Mouse (Mus musculus): Measurements from ENCODE around the gene Syn2.

The Syn2 gene

GRCm38 (mm10) chr6:115245500-115246058 lies 110.9 kb downstream of the Syn2 start:
- DNase-seq (ENCODE audit: low spot score) = no peak

- no peak for DNase-seq (ENCODE audit: low spot score)
These were observed 116.9 kb downstream of the Syn2 start for GRCm38 (mm10) chr6:115251531-115251985.

- no peak for DNase-seq (ENCODE audit: low spot score)
These were observed 117.6 kb downstream of the Syn2 start, which contains the start of gene Timp4 for GRCm38 (mm10) chr6:115252099-115252873. Gene Timp4, minus strand, starts transcription at chr6:115252205.

- DNase-seq (ENCODE audit: low spot score) = no peak
These were observed 120.5 kb downstream of the Syn2 start for GRCm38 (mm10) chr6:115255171-115255570.

GRCm38 (mm10) chr6:115260507-115260906 lies 125.8 kb downstream of the Syn2 start:
- no peak for DNase-seq (ENCODE audit: low spot score)

GRCm38 (mm10) chr6:115266791-115267190 lies 132.1 kb downstream of the Syn2 start:
- no peak for DNase-seq (ENCODE audit: low spot score)

- DNase-seq (ENCODE audit: low spot score) = no peak
These were observed 133.2 kb downstream of the Syn2 start for GRCm38 (mm10) chr6:115267916-115268315.

GRCm38 (mm10) chr6:115268551-115269385 lies 134.1 kb downstream of the Syn2 start:
- DNase-seq (ENCODE audit: low spot score) = no peak

- DNase-seq (ENCODE audit: low spot score) = no peak
These were observed 134.9 kb downstream of the Syn2 start for GRCm38 (mm10) chr6:115269561-115269960.

GRCm38 (mm10) chr6:115270085-115270484 lies 135.4 kb downstream of the Syn2 start:
- no peak for DNase-seq (ENCODE audit: low spot score)

- no peak for DNase-seq (ENCODE audit: low spot score)
These were observed 136.6 kb downstream of the Syn2 start for GRCm38 (mm10) chr6:115271326-115271725.

GRCm38 (mm10) chr6:115271866-115272271 lies 137.2 kb downstream of the Syn2 start:
- DNase-seq (ENCODE audit: low spot score) = no peak

- DNase-seq (ENCODE audit: low spot score) = no peak
These were observed 138.6 kb downstream of the Syn2 start for GRCm38 (mm10) chr6:115273346-115273745.

- no peak for DNase-seq (ENCODE audit: low spot score)
These were observed 140.0 kb downstream of the Syn2 start for GRCm38 (mm10) chr6:115274705-115275104.

- no peak for DNase-seq (ENCODE audit: low spot score)
These were observed 140.6 kb downstream of the Syn2 start for GRCm38 (mm10) chr6:115275116-115275815.

GRCm38 (mm10) chr6:115278086-115278485 lies 143.4 kb downstream of the Syn2 start:
- DNase-seq (ENCODE audit: low spot score) = no peak

- DNase-seq (ENCODE audit: low spot score) = no peak
These were observed 144.9 kb downstream of the Syn2 start for GRCm38 (mm10) chr6:115279639-115280038.

GRCm38 (mm10) chr6:115284153-115284552 lies 149.5 kb downstream of the Syn2 start:
- DNase-seq (ENCODE audit: low spot score) = no peak

GRCm38 (mm10) chr6:115286441-115286840 lies 151.7 kb downstream of the Syn2 start:
- DNase-seq (ENCODE audit: low spot score) = no peak

GRCm38 (mm10) chr6:115288223-115288622 lies 153.5 kb downstream of the Syn2 start:
- no peak for DNase-seq (ENCODE audit: low spot score)

GRCm38 (mm10) chr6:115290561-115290960 lies 155.9 kb downstream of the Syn2 start:
- DNase-seq (ENCODE audit: low spot score) = no peak

- DNase-seq (ENCODE audit: low spot score) = no peak
These were observed 156.4 kb downstream of the Syn2 start for GRCm38 (mm10) chr6:115291068-115291467.

Measured in T-cell, adult 2 months (primary cell).